Mouse (Mus musculus) heart, postnatal 10 days (tissue): ENCODE measurements around the gene Zfp346. TPM values are rescaled to one million over a fixed set of nuclear protein-coding genes. Genes with fewer than 3 reads are reported as not detected.

Experiments used
- DNase-seq, 2 experiments: peaks; one replicate each; pipeline ENCODE4 v3.0.0; 2021
- intact Hi-C: fragments of 180-260 bp; cut with DNase I; formaldehyde crosslinking; loops from one replicate; pipeline ENCODE4 v1.15.1; 2025
- total RNA-seq, 2 experiments: library from RNA; stranded (reverse); gene quantifications; 2 replicates each; pipeline ENCODE4 v1.2.3; 2021

The Zfp346 gene
- total RNA-seq, 2 experiments from 2014 or later: 16.5 to 19.8 TPM

DNA sequence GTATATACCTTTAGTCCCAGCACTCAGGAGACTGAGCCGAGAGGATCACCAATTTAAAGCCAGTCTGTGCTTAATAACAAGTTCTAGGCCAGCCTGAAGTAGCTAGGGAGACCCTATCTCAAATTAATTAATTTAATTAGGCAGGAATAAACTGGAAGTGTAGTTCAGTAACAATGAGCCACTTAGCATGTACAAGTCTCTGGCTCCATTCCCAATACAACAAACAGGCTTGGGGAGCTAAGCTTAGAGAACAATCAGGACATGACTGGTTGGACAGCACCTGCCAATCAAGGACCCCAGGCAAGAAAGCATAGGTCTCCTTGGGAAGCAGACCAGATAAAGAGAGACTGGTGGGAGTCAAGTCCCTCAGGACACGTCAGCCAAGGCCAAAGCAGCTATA lies 35.2 kb downstream of the Zfp346 start:
- intact Hi-C loops: no loop called here
- no peak for DNase-seq

DNA sequence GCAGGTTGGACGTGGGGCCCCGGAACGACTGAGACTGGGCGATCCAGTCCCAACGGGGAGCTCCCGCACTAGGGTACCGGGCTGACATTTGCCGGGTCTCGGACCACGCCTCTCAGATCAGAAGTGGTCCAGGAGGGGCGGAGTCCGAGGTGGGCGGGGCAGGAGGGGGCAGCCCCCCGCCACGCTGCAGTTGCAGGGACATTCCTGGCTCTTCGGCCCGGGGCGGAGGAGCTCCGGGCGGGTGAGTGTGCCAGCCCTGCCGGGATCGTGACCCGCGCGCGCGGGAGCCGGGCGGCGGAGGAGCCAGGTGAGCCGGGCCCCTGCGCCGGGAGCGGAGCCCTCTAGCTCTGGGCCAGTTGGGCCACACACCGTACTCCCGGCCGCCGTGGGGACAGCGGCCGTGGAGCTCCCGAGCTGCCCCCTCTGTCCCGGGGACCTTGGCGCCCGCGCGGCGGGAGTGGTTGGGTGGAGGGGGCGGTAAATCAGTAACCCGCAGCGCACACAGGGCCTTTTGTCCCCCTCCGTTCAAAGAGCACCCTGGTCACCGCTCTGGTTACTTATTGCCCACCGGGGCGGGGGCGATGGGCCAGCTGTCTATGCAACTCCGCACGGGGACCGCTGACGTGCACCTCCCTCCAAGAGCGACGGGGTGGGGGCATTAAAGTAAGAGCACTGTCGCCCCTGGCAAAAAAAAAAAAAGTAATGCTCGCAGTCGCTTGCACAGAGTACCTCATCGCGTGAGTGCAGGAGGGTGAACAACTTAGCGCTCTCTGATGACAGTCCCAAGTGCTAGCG lies 47.7 kb downstream of the Zfp346 start, which contains the start of gene Fgfr4:
Gene Fgfr4 (plus strand): TSS at position 20 of the 795 bp plus-strand sequence.
- DNase-seq: peak; percentile 22 to 24
- intact Hi-C loops: no loop called here

DNA sequence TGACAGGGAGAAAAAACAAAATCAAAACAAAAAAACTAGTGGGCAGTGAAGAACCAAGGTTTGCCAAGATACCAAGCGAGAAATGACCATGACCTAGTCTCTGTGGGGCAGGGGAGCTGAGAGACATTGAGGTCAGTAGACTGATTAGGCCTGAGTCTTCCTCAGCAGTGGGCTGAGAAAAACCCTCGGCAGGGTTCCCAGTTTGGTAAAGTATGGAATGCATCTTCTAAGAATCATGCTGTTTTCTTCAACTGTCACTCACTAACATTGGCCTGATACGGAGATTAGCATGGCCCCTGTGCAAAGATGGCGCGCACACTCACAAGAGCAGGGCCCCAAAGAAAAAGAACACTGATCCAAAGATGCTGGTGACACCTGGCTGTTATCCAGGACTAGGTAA lies 48.8 kb downstream of the Zfp346 start:
- DNase-seq: no peak

DNA sequence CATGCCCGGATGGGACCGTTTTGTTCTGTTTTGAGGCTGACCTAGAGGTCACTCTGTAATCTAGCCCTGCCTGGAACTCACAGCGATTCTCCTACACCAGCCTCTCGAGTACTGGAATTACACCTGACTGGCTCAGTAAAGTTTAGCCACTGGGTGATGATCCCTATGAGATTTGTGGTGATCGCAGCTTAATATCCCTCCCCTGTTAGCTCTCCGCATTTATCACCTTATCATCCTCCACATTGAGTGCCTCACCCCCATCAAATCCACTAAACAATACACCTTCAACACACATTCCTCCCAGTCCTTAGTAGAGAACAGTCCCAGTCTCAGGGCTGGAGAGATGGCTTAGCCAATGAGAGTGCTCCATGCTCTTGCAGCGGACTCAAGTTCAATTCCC lies 57.3 kb downstream of the Zfp346 start:
- DNase-seq: no peak
- intact Hi-C loops: no loop called here

More for the DNA sequence above, 48.8 kb downstream of the Zfp346 start:
- intact Hi-C loops: no loop called here

DNA sequence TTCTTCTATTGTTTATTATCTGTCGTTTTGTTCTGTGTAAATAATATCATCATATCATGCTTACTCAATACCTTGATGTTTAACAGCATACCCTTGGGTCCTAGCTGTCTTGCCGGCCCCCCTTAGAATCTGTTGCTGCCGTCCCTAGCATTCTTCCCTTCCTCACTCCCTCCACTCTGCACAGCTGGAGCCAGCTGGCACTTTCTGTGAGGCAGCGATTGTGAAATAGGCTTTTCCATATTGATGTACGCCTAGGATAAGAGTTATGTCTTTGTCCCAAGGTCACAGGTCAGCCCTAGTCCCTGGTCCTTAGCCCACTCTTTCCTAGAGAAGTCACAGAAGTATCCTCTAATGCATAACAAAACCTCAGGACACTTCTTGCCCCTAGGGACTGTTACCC lies 58.4 kb downstream of the Zfp346 start:
- no peak for DNase-seq
- intact Hi-C loops: no loop called here

DNA sequence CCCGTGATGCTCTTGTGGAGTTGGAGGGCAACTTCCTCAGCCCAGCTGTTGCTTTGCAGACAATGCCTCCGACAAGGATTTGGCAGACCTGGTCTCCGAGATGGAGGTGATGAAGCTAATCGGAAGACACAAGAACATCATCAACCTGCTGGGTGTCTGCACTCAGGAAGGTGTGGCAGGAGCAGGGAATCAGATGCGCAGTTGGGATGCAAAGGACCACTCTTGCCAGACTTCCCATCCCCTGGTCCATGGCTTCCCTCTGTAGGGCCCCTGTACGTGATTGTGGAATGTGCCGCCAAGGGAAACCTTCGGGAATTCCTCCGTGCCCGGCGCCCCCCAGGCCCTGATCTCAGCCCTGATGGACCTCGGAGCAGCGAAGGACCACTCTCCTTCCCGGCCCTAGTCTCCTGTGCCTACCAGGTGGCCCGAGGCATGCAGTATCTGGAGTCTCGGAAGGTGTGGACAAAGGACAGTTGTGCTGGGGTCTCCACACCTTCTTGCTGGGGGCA lies 60.8 kb downstream of the Zfp346 start:
- intact Hi-C loops: no loop called here
- no peak for DNase-seq

DNA sequence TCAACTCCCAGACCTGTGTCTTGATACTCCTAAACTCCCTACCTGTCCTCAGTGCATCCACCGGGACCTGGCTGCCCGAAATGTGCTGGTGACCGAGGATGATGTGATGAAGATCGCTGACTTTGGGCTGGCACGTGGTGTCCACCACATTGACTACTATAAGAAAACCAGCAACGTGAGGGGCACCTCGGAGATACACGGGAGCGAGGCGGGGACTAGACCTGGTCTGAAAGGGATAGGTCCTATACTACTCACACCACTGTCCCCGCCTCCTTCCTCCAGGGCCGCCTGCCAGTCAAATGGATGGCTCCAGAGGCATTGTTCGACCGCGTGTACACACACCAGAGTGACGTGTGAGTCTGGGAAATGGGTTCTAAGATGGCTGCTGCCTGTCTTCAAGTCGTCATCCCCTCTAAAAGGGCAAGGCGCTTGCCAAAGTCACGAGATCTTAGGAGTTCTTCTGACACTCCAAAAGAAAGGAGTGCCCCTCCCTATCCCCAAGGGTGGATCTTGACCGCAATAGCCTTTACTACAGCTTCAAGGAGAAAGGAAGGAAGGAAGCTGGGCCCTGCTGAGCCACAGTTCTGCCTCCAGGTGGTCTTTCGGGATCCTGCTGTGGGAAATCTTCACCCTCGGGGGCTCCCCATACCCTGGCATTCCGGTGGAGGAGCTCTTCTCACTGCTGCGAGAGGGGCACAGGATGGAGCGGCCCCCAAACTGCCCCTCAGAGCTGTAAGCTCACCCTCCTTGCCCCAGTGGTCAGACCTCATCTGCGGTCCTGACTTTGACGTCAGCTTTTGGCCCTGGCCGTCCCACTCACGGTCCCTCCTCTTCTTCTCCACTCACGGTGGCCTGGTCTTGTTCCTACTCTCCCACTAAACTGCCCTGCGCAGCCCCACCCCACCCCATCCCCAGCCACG lies 62.0 kb downstream of the Zfp346 start:
- intact Hi-C loops: no loop called here
- DNase-seq: no peak

DNA sequence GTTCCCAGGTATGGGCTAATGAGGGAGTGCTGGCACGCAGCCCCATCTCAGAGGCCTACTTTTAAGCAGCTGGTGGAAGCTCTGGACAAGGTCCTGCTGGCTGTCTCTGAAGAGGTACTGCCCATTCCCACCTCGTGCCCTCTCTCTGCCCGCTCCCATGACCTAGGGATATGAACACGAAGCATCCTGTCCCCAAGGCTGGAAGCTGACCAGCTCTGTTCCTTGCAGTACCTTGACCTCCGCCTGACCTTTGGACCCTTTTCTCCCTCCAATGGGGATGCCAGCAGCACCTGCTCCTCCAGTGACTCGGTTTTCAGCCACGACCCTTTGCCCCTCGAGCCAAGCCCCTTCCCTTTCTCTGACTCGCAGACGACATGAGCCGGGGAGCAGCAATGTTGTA lies 62.7 kb downstream of the Zfp346 start:
- DNase-seq: no peak
- intact Hi-C loops: no loop called here

DNA sequence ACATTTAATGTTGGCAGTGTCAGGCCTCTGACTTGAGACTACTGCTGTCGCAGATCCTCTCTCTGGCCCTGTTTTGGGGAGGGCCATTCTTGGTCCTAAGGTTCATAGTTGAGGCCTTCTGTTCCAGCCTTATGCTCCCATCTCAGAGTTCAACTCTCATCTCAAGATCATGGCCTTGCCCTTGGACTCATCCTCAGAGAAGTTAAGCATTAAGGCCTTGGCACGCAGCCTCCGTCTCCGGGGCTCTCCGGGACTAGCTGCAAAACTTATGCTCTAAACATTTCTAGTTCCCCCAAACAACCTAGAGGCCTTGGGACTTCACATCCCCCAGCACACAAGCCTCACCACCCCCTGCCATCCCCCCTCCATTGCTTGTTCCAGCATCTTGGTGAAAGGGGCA lies 63.1 kb downstream of the Zfp346 start:
- intact Hi-C loops: no loop called here
- DNase-seq: no peak

DNA sequence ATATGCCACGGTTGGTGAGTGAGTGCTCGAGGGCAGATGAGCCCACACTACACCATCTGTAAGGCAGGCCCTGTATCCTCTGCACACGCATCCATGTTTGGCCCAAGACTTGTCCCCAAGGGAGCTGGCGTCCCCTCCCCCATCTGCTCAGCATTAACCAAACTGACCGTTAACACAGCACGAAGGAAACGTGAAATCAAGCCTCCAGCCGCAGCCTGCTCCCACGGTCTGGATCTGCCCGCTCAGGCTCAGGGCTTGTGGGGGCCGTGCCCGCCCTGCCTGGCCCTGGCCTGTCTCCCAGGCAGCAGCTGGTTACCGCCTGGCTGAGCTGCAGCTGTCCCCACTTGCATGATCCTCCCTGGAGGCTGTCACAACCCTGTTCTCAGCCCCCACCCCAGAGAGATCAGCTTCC lies 63.9 kb downstream of the Zfp346 start:
- intact Hi-C loops: no loop called here
- peak; percentile 71 to 74 for DNase-seq

DNA sequence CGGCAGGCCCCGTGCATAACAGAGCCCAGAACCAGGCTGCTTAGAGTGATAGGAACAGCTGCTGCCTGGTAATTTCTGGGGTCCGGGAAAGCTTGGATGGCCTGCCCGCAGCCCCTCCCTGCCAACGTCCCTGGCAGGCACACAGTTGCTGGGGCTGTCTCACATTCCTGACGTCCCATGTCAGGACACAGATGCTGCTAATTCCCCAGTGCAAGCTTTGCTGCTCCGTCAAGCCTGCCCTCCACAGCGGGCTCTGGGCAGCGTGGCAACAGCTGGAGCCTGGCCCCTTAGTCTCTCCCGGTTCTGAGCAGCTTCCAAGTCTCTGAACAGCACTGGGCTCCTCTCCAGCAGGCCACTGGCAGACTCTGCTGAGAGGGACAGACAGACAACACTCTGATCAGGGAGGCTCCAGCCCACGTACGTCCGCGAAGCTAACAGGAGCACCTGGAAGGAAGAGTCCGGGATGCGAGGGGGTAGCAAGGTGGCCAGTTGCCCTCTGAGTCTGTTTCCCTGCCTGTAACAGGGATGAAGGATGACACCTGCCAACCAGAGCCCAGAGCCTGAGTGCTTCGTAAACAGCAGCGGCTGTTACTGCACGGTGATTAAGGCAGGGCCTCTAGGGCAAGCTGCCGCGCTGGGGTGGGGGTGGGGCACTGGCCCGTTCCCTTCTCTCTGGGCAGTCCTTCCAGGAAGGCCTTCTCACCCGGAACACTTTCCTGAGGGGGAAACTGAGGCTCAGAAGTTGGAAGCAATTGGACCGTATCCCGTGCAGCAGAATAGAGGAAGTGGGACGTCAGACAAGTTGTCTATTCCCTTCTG lies 66.6 kb downstream of the Zfp346 start:
- intact Hi-C loops: no loop called here
- DNase-seq: peak; percentile 75 to 77

DNA sequence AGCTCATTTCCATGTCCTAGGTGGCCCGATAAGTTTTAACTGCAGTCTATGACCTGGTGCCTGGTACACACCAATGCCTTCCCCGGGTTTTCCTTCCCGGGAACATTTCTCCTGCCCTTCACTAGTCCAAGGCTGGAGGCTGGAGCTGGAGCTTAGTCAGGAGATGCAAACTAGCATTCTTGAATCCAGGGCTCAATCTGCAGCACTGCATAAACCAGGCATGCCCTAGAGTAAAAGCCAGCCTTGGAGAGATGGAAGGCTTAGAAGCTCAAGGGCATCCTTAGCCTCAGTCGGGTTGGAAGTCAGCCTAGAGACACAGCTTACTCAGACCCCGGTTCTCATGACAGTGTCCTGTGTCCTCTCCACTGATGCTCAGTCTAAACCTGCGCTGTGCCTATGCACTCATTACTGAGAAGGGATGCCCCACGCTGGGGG lies 67.2 kb downstream of the Zfp346 start:
- DNase-seq: no peak
- intact Hi-C loops: no loop called here

DNA sequence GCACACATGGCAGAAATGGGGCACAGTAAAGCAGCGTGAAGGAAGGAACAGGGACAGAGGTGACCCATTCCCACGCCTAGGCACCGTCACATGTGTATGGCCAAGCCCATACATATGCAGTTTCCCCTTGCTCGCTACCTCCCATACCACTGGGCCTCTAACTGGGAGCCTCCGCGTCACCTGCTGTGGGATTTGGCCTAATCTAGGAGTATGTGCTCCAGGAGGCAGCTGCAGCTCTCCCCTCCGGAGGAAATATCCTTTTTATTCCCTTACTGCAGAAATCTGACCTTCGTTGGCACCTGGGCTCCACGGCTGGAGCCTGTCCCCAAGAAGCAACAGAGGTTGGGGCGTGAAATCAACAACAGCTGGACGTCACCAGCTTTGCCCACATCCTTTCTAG lies 69.2 kb downstream of the Zfp346 start:
- intact Hi-C loops: no loop called here

DNA sequence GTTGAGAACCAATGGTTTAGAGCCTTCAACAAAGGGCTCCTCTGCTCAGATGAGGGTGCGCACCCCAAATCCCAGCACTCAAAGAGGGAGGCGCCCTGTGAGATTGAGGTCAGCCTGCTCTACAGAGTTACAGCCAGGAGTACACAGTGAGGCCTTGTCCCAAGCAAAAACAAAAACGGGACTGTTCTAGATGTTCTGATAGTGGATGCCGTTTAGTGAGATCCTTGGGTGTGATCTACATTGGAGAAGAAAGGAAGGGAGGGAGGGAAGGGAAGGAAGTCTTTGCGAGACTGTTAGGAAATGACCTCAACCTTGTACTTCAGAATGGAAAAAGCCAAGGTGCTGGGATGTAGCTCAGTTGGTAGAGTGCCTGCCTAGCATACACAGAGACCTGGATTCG lies 71.2 kb downstream of the Zfp346 start:
- intact Hi-C loops: no loop called here
- DNase-seq: no peak

More for the DNA sequence above, 69.2 kb downstream of the Zfp346 start:
- DNase-seq: no peak

DNA sequence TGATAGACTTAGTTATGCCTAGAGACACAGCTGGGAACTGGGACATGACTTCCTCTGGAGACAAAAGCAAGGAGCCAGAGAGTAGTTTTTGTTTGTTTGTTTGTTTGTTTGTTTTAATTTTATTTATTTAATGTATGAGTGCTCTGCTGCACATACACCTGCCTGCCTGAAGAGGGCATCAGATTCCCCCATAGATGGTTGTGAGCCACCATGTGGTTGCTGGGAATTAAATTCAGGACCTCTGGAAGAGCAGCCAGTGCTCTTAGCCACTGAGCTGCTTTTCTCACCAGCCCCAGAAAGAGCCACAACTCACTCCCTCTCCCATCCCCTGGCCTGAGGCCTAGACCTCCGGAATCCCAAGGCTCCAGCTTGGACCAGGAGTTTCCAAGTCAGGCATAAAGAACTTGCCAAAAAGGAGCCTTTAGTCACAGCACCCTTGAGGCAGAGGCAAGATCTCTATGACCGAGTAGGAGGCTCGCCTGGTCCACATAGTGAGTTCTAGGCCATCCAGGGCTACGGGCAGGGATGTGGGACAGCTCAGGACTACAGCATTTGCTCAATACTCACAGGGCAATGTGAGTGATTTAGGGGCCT lies 72.9 kb downstream of the Zfp346 start:
- intact Hi-C loops: loop anchor here (1.0 to 2.0 kb wide), 3 partner anchors 43 to 379 kb away; partner anchors contain the start of gene Uimc1
- peak; percentile 57 to 61 for DNase-seq

DNA sequence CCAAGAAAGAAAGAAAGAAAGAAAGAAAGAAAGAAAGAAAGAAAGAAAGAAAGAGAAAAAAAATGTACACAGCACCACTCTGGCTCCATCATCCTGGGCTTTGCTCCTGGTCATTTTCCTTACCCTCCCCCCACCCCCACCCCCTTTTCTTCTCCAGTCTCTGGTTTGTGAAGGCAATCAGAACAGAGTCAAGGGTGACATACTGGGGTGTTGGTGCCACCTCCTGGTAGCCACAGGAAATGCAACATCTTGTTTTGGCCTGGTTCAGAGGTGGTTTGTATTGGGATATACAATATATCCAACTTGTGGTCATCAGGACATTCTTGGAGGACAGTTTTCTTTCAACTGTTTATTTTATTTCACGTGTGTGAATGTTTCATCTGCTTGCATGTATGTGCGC lies 73.4 kb downstream of the Zfp346 start:
- intact Hi-C loops: loop anchor here (1.0 to 2.0 kb wide), 3 partner anchors 44 to 379 kb away; partner anchors contain the start of gene Uimc1
- peak; percentile 83 to 84 for DNase-seq

DNA sequence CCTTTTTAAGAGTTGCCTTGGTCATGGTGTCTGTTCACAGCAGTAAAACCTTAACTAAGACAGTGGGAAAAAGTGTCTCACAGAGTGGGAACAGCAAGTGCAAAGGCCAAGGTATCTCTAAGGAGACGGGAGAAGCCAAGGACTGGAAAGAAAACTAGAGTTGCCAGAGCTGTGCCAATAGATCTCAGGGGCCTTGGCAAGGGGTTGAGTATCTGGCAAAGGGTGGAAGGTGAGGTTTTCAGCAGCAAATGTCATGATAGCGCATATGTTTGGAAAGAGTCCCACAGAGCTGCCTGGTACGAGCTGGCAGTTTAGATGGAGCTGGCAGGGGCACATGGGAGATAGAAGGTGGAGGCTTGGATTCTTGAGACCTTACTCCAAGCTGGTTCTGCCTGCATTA lies 74.5 kb downstream of the Zfp346 start:
- no peak for DNase-seq
- intact Hi-C loops: loop anchor here (2.0 kb wide), 2 partner anchors 45 to 79 kb away; partner anchors contain the start of gene Uimc1

DNA sequence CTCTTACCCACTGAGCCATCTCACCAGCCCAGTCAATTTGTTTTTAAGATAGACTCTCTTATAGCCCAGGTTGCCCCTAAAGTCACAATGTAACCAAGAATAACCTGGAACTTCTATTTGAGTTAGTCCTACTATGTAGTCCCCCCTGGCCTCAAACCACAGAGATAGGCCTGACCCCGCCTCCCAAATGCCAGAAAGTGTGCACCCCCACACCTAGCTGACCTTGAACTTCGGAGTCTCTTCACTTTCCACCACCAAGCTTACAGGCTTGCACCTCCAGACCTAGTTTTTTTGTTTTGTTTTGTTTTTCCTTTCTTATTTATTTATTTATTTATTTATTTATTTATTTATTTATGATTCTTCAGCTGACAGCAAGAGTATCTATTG lies 76.7 kb downstream of the Zfp346 start:
- intact Hi-C loops: no loop called here
- no peak for DNase-seq

DNA sequence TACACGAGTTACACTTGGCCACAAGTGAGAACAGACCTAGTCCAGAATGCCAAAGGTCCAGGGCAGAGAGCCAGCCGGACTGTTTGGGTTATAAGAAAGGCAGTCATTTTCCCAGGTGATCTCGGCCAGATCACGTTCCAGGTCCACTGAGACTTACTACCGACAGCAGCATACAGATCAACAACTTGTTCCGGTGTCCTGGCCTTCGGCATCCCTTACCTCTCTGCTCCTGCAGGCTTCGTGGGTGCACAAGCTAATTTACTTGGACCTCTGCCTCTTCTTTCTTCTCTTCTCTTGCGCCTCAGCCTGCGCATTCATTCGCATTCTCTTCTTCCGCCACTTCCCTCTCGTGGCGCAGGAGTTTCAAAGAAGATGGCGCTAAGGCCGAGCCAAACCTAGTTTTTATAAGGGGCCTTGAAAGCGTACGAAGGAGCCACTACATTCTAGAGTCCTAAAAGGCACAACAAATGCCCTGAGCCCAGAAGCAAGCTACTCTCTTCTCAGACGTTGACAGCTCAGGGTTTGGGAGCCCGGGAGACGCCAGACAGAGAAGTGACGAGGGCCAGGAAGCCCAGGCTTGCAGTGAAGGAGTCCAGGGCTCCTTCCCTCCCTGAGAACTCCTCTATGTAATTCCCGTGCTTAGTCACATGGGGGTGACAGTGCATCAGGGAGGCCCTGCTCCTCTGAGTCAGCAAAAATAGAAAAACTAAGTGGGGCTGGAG lies 77.2 kb downstream of the Zfp346 start:
- peak; percentile 85 to 86 for DNase-seq
- intact Hi-C loops: no loop called here
